Comparison of ENCODE assay signal across 8 mouse cellular contexts in genomic region chr10:80435764-80436163, GRCm38 (mm10). TPM values are rescaled to one million over a fixed set of nuclear protein-coding genes. Genes with fewer than 3 reads are reported as not detected.
DNase-seq lines count a peak whose midpoint lies in the region; ATAC-seq lines count a peak whose summit lies in the region.

No protein-coding gene starts in this region.

- H3K4me2 ChIP-seq in heart, embryonic 13.5 days = peak overlapping the region; percentile 43

- peaks cover 5% of the 10 kb centered on the region for H3K36me3 ChIP-seq in heart, embryonic 13.5 days
- H3K36me3 ChIP-seq in limb, embryonic 10.5 days = peaks cover 11% of the 10 kb centered on the region

- peak overlapping the region; percentile 52 for H3K9ac ChIP-seq in heart, embryonic 13.5 days

- WGBS in heart, embryonic 13.5 days = 46% methylated on average over 7 of the region's 7 CpGs
- 56% methylated on average over 7 of the region's 7 CpGs for WGBS in limb, embryonic 10.5 days

- peak overlapping the region; percentile 45 for H3K27ac ChIP-seq in heart, embryonic 13.5 days (replicated peaks)
- peak overlapping the region; percentile 27; the same call in 1 of the 2 replicates for H3K27ac ChIP-seq in limb, embryonic 10.5 days

- peaks cover 41% of the 10 kb centered on the region for H3K4me1 ChIP-seq in heart, embryonic 13.5 days
- peaks cover 32% of the 10 kb centered on the region for H3K4me1 ChIP-seq in limb, embryonic 10.5 days

- peaks cover 9% of the 10 kb centered on the region for H3K27me3 ChIP-seq in heart, embryonic 13.5 days (replicated peaks)
- peaks cover 9% of the 10 kb centered on the region for H3K27me3 ChIP-seq in limb, embryonic 10.5 days (ENCODE audit: low read depth, poor library complexity, severe bottlenecking)

- H3K9me3 ChIP-seq in heart, embryonic 13.5 days = no peaks in the 10 kb centered on the region
- no peaks in the 10 kb centered on the region for H3K9me3 ChIP-seq in limb, embryonic 10.5 days (replicated peaks)

- no peak for DNase-seq in heart, adult 9 months (ENCODE audit: low spot score in 2 of 2)
- peak; percentile 73 for DNase-seq in urinary bladder, postnatal 14 days (ENCODE audit: low spot score)
- DNase-seq in urinary bladder, postnatal 10 days (ENCODE audit: low spot score) = no peak
- no peak for DNase-seq in limb, embryonic 10.5 days (ENCODE audit: low spot score)
- peak; percentile 48 to 61 for DNase-seq in urinary bladder, postnatal 36 days (ENCODE audit: low spot score in 2 of 2)
- DNase-seq in right cerebral cortex, adult 18-20 months = no peak
- no peak for DNase-seq in right cerebral cortex, postnatal 4 days

- no peak for ATAC-seq in heart, embryonic 13.5 days (ENCODE audit: extremely low read depth, insufficient number of reproducible peaks, low FRiP score, low TSS enrichment)

- H3K4me3 ChIP-seq in heart, embryonic 13.5 days = 0 out of 2 replicates have a peak overlapping the region, but pooled peaks have one; percentile 6
- no peak overlapping the region; the same call in 1 of the 2 replicates for H3K4me3 ChIP-seq in limb, embryonic 10.5 days

RNA-seq across cellular contexts. Expression of gene Tcf3, which starts 2.3 kb away (rescaled TPM):
- polyA plus RNA-seq in heart, embryonic 13.5 days (2015; fragmentation: Nextera tagmentation; extraction: Ambion mirVana) = 55.9 and 57.6 TPM in 2 replicates
- 260 and 283 TPM in 2 replicates for polyA plus RNA-seq in limb, embryonic 10.5 days (2016; fragmentation: Nextera tagmentation; extraction: Ambion mirVana)

RNA-seq across cellular contexts. Expression of gene Uqcr11, which starts 29.1 kb away (rescaled TPM):
- 1,246 and 1,505 TPM in 2 replicates for polyA plus RNA-seq in heart, embryonic 13.5 days (2015; fragmentation: Nextera tagmentation; extraction: Ambion mirVana)
- 651 and 677 TPM in 2 replicates for polyA plus RNA-seq in limb, embryonic 10.5 days (2016; fragmentation: Nextera tagmentation; extraction: Ambion mirVana)

RNA-seq across cellular contexts. Expression of gene Mbd3, which starts 36.4 kb away (rescaled TPM):
- polyA plus RNA-seq in heart, embryonic 13.5 days (2015; fragmentation: Nextera tagmentation; extraction: Ambion mirVana) = 170 and 182 TPM in 2 replicates
- 453 and 469 TPM in 2 replicates for polyA plus RNA-seq in limb, embryonic 10.5 days (2016; fragmentation: Nextera tagmentation; extraction: Ambion mirVana)

RNA-seq across cellular contexts. Expression of gene Mex3d, which starts 48.3 kb away (rescaled TPM):
- polyA plus RNA-seq in heart, embryonic 13.5 days (2015; fragmentation: Nextera tagmentation; extraction: Ambion mirVana) = 3.8 and 4.5 TPM in 2 replicates
- 7.2 and 7.5 TPM in 2 replicates for polyA plus RNA-seq in limb, embryonic 10.5 days (2016; fragmentation: Nextera tagmentation; extraction: Ambion mirVana)

RNA-seq across cellular contexts. Expression of gene Onecut3, which starts 58.9 kb away (rescaled TPM):
- not detected in 2 replicates for polyA plus RNA-seq in heart, embryonic 13.5 days (2015; fragmentation: Nextera tagmentation; extraction: Ambion mirVana)
- not detected in 2 replicates for polyA plus RNA-seq in limb, embryonic 10.5 days (2016; fragmentation: Nextera tagmentation; extraction: Ambion mirVana)

Comparison
In these comparisons a context has a peak if more than half of its experiments do, and no peak if none do; other contexts are left out.
1. DNase-seq: peak in urinary bladder, postnatal 14 days (single experiment) and urinary bladder, postnatal 36 days (2 of 2); none in heart, adult 9 months (0 of 2), urinary bladder, postnatal 10 days (single experiment), limb, embryonic 10.5 days (single experiment), right cerebral cortex, adult 18-20 months (single experiment) and right cerebral cortex, postnatal 4 days (single experiment).